Mouse (Mus musculus): ENCODE results near the gene Slc36a1.

GRCm38 (mm10) chr11:55239496-55239895 lies 35.3 kb downstream of the Slc36a1 start:
- no peak for TF ChIP-seq POLR2A (IDR thresholded peaks at IDR 0.05; ENCODE audit: low read depth, low read length)
- TF ChIP-seq CTCF (IDR thresholded peaks at IDR 0.05; ENCODE audit: extremely low read depth, insufficient read length, insufficient replicate concordance, low read depth, low read length), result no peak

All from small intestine, adult 2 months (tissue).